Mouse (Mus musculus) heart, postnatal 0 days (tissue): ENCODE data around the gene Gal. TPM values are rescaled to one million over a fixed set of nuclear protein-coding genes. Genes with fewer than 3 reads are reported as not detected.

Source experiments
- ATAC-seq: fragments of 200-750 bp; cut with Nextera tagmentation; 2 replicates; pipeline ENCODE4 v1.8.0; 2017; ENCODE audit warnings: low read depth, moderate number of reproducible peaks, moderate library complexity; ENCODE audit not compliant: insufficient read depth
- DNase-seq: peaks from one replicate; pipeline ENCODE4 v3.0.0-alpha.2; 2016; ENCODE audit warnings: low spot score
- H3K27ac ChIP-seq: fragments of 300-500 bp; sonication (generic); 2 replicates; pipeline ENCODE4 v1.5.1; 2014; ENCODE audit warnings: low read depth, mild to moderate bottlenecking
- H3K27me3 ChIP-seq: fragments of 300-500 bp; sonication (generic); 2 replicates; pipeline ENCODE4 v1.6.1; 2014; ENCODE audit warnings: low read length, mixed read lengths; ENCODE audit not compliant: control insufficient read depth, insufficient read depth
- H3K36me3 ChIP-seq: fragments of 300-500 bp; sonication (generic); replicated peaks from 2 replicates; pipeline ENCODE4 v1.6.1; 2014; ENCODE audit warnings: low read length, mixed read lengths; ENCODE audit not compliant: control insufficient read depth, insufficient read depth
- H3K4me1 ChIP-seq: fragments of 300-500 bp; sonication (generic); 2 replicates; pipeline ENCODE4 v1.6.1; 2014; ENCODE audit warnings: antibody characterized with exemption; ENCODE audit not compliant: control insufficient read depth, insufficient read depth
- H3K4me2 ChIP-seq: fragments of 300-500 bp; sonication (generic); 2 replicates; pipeline ENCODE4 v1.6.1; 2014; ENCODE audit warnings: low read depth, mild to moderate bottlenecking, low read length, moderate library complexity
- H3K4me3 ChIP-seq: fragments of 300-500 bp; sonication (generic); 2 replicates; pipeline ENCODE4 v1.5.1; 2014; ENCODE audit warnings: low read depth, low read length
- H3K9ac ChIP-seq: fragments of 300-500 bp; sonication (generic); replicated peaks from 2 replicates; pipeline ENCODE4 v1.6.1; 2014; ENCODE audit warnings: low read depth, low read length, mixed read lengths
- H3K9me3 ChIP-seq: fragments of 300-500 bp; sonication (generic); replicated peaks from 2 replicates; pipeline ENCODE4 v1.6.1; 2016; ENCODE audit warnings: low read length; ENCODE audit not compliant: control insufficient read depth
- CTCF ChIP-seq: IDR thresholded peaks from 2 replicates; pipeline ENCODE4 v1.5.1; 2016; ENCODE audit warnings: antibody characterized with exemption, control low read depth, low read depth
- EP300 ChIP-seq: IDR thresholded peaks from 2 replicates; pipeline ENCODE4 v1.6.1; 2016; ENCODE audit warnings: antibody characterized with exemption, low read depth
- WGBS: fragments of 180-500 bp; shearing (Covaris S2); extraction: QIAGEN DNeasy Blood & Tissue Kit; methylation state at CpG from one replicate; pipeline ENCODE4 v1.1.7; 2014; 5-methylcytosine and 5-hydroxymethylcytosine counted together
- polyA plus RNA-seq: library from polyadenylated mRNA; unstranded; fragments of >200 nt; fragmentation: Nextera tagmentation; extraction: Ambion mirVana; gene quantifications from 2 replicates; pipeline ENCODE4 v1.2.1, GENCODE M21; 2015
- total RNA-seq: library from RNA; depleted of rRNA; stranded (reverse); fragments of >200 nt; gene quantifications from 2 replicates; pipeline ENCODE4 v1.2.3, GENCODE M21; 2014; ENCODE audit warnings: low replicate concordance

Gene Gal
- total and polyA plus RNA-seq, 2 experiments from 2014 or later, result 2.4 TPM; not detected in 1

- no peaks in the 10 kb centered on the region for H3K4me1 ChIP-seq
- ATAC-seq, result peak; percentile 48; the same call in 1 of the 2 replicates
Observed at GRCm38 (mm10) chr19:3451170-3451569, 36.8 kb upstream of the Gal start.

GRCm38 (mm10) chr19:3450714-3451113 is 36.4 kb upstream of the Gal start:
- peaks cover 16% of the 10 kb centered on the region for H3K36me3 ChIP-seq
- no peak overlapping the region for H3K4me3 ChIP-seq
- H3K27ac ChIP-seq, result no peak overlapping the region
- H3K9ac ChIP-seq, result no peak overlapping the region
- H3K9me3 ChIP-seq, result no peaks in the 10 kb centered on the region
- no peaks in the 10 kb centered on the region for H3K4me1 ChIP-seq
- H3K27me3 ChIP-seq, result no peaks in the 10 kb centered on the region
- ATAC-seq, result no peak
- TF ChIP-seq EP300 (no peak), CTCF (no peak)
- DNase-seq, result no peak
- WGBS, result 91% methylated on average over 3 of the region's 3 CpGs
- H3K4me2 ChIP-seq, result no peak overlapping the region

More at GRCm38 (mm10) chr19:3451170-3451569, 36.8 kb upstream of the Gal start:
- DNase-seq, result peak; percentile 63
- H3K4me2 ChIP-seq, result no peak overlapping the region
- no peaks in the 10 kb centered on the region for H3K9me3 ChIP-seq
- no peak for TF ChIP-seq EP300
- TF ChIP-seq CTCF, result peak; percentile 78
- no peaks in the 10 kb centered on the region for H3K27me3 ChIP-seq
- peaks cover 20% of the 10 kb centered on the region for H3K36me3 ChIP-seq
- no peak overlapping the region for H3K27ac ChIP-seq
- 20% methylated on average over 6 of the region's 6 CpGs for whole genome bisulfite sequencing
- no peak overlapping the region for H3K4me3 ChIP-seq
- H3K9ac ChIP-seq, result no peak overlapping the region

GRCm38 (mm10) chr19:3449248-3449647 is 34.9 kb upstream of the Gal start:
- Histone ChIP-seq H3K27me3 (no peaks in the 10 kb centered on the region), H3K27ac (no peak overlapping the region), H3K4me1 (no peaks in the 10 kb centered on the region), H3K36me3 (peaks cover 1% of the 10 kb centered on the region; the same call in 1 of the 2 replicates), H3K9ac (no peak overlapping the region), H3K4me3 (no peak overlapping the region), H3K9me3 (no peaks in the 10 kb centered on the region), H3K4me2 (no peak overlapping the region)
- ATAC-seq (no peak), DNase-seq (no peak)
- TF ChIP-seq CTCF (no peak), EP300 (no peak)
- whole genome bisulfite sequencing, result 63% methylated on average over 3 of the region's 3 CpGs

GRCm38 (mm10) chr19:3447348-3447747 is 33.0 kb upstream of the Gal start:
- no peak overlapping the region for H3K4me3 ChIP-seq
- no peak overlapping the region for H3K27ac ChIP-seq
- H3K27me3 ChIP-seq, result no peaks in the 10 kb centered on the region
- H3K9me3 ChIP-seq, result no peaks in the 10 kb centered on the region
- DNase-seq, result no peak
- no peak overlapping the region for H3K4me2 ChIP-seq
- H3K36me3 ChIP-seq, result no peaks in the 10 kb centered on the region
- H3K9ac ChIP-seq, result no peak overlapping the region
- H3K4me1 ChIP-seq, result no peaks in the 10 kb centered on the region
- 52% methylated on average over 3 of the region's 3 CpGs for WGBS
- TF ChIP-seq EP300, result no peak
- no peak for TF ChIP-seq CTCF
- no peak for ATAC-seq

GRCm38 (mm10) chr19:3441092-3441491 is 26.7 kb upstream of the Gal start:
- no peak for DNase-seq
- H3K4me3 ChIP-seq, result no peak overlapping the region
- no peak overlapping the region for H3K4me2 ChIP-seq
- H3K36me3 ChIP-seq, result no peaks in the 10 kb centered on the region
- no peaks in the 10 kb centered on the region for H3K4me1 ChIP-seq
- no peak for ATAC-seq
- no peak overlapping the region for H3K9ac ChIP-seq
- no peak for TF ChIP-seq CTCF
- TF ChIP-seq EP300, result no peak
- no peaks in the 10 kb centered on the region for H3K27me3 ChIP-seq
- no peak overlapping the region for H3K27ac ChIP-seq
- no peaks in the 10 kb centered on the region for H3K9me3 ChIP-seq
- 73% methylated on average over 10 of the region's 10 CpGs for WGBS

- Histone ChIP-seq H3K4me3 (no peak overlapping the region), H3K4me1 (no peaks in the 10 kb centered on the region), H3K27me3 (no peaks in the 10 kb centered on the region), H3K9me3 (no peaks in the 10 kb centered on the region), H3K9ac (no peak overlapping the region), H3K36me3 (no peaks in the 10 kb centered on the region), H3K27ac (no peak overlapping the region), H3K4me2 (no peak overlapping the region)
- no peak for ATAC-seq
- DNase-seq, result no peak
- 77% methylated on average over 5 of the region's 5 CpGs for WGBS
- TF ChIP-seq CTCF (no peak), EP300 (no peak)
Observed at GRCm38 (mm10) chr19:3440667-3441066, 26.3 kb upstream of the Gal start.
